Mouse (Mus musculus): ENCODE measurements around the gene Ppm1f.
"Not testable (repeated sequence)": the region's sequence is repeated elsewhere in the genome, so short reads cannot be mapped to it uniquely, and the experiment has no call there.

Gene Ppm1f

GRCm38 (mm10) chr16:16911641-16912597 lies 15.7 kb downstream of the Ppm1f start:
- DNase-seq = peak; percentile 84 to 88

GRCm38 (mm10) chr16:16913440-16913839 lies 17.2 kb downstream of the Ppm1f start:
- DNase-seq = no peak

GRCm38 (mm10) chr16:16918441-16919117 lies 22.3 kb downstream of the Ppm1f start:
- no peak for DNase-seq

GRCm38 (mm10) chr16:16921021-16921435 lies 24.8 kb downstream of the Ppm1f start:
- peak in 1 of 2 experiments; percentile 25 for DNase-seq

- no peak for DNase-seq
Measured at GRCm38 (mm10) chr16:16924481-16924880, 28.2 kb downstream of the Ppm1f start.

GRCm38 (mm10) chr16:16926536-16926935 lies 30.3 kb downstream of the Ppm1f start:
- DNase-seq = peak in 1 of 2 experiments; percentile 13

- not testable (repeated sequence) for DNase-seq
Measured at GRCm38 (mm10) chr16:16928908-16929307, 32.6 kb downstream of the Ppm1f start.

- DNase-seq = no peak
Measured at GRCm38 (mm10) chr16:16930326-16930725, 34.1 kb downstream of the Ppm1f start.

GRCm38 (mm10) chr16:16930810-16931296 lies 34.6 kb downstream of the Ppm1f start:
- DNase-seq = no peak

- DNase-seq = no peak
Measured at GRCm38 (mm10) chr16:16939543-16939942, 43.3 kb downstream of the Ppm1f start.

GRCm38 (mm10) chr16:16941078-16941477 lies 44.8 kb downstream of the Ppm1f start:
- DNase-seq = no peak

- DNase-seq = no peak
Measured at GRCm38 (mm10) chr16:16958575-16958974, 62.3 kb downstream of the Ppm1f start.

- DNase-seq = no peak
Measured at GRCm38 (mm10) chr16:16959907-16960306, 63.6 kb downstream of the Ppm1f start.

GRCm38 (mm10) chr16:16965149-16965548 lies 68.9 kb downstream of the Ppm1f start:
- DNase-seq = no peak

- no peak for DNase-seq
Measured at GRCm38 (mm10) chr16:16966290-16966689, 70.0 kb downstream of the Ppm1f start.
